In genomic region chr12:17690564-17691281, GRCm38 (mm10) we compare ENCODE assay signal across 8 mouse cellular contexts. TPM values are rescaled to one million over a fixed set of nuclear protein-coding genes. Genes with fewer than 3 reads are reported as not detected.
DNase-seq lines count a peak whose midpoint lies in the region; ATAC-seq and TF ChIP-seq lines count a peak whose summit lies in the region.

Hpcal1 (plus strand) TSS chr12:17690856.

- peak; percentile 73 for DNase-seq in CH12.LX (ENCODE audit: extremely low read depth)
- peak; percentile 80 for DNase-seq in c-Kit-positive CD71-positive TER-119-positive erythroid progenitor cells, embryonic 14.5 days (ENCODE audit: low spot score)
- peak; percentile 97 to 100 for DNase-seq in kidney, postnatal 36 days
- peak; percentile 63 to 73 (median 67) for DNase-seq in liver, embryonic 14.5 days (ENCODE audit: low read depth in 3 of 3, low spot score in 3 of 3)
- DNase-seq in neural tube, embryonic 10.5 days (ENCODE audit: extremely low spot score, low spot score), result peak; percentile 98

- no peaks in the 10 kb centered on the region for H3K79me2 ChIP-seq in CH12.LX (replicated peaks; ENCODE audit: control insufficient read depth, extremely low read depth, insufficient read depth, poor library complexity, severe bottlenecking)

- peaks cover 12 to 27% of the 10 kb centered on the region in 2 experiments for H3K4me1 ChIP-seq in CH12.LX (ENCODE audit: control insufficient read depth in 1 of 2, insufficient read depth in 2 of 2)
- peaks cover 40% of the 10 kb centered on the region for H3K4me1 ChIP-seq in forebrain, embryonic 12.5 days
- peaks cover 11% of the 10 kb centered on the region for H3K4me1 ChIP-seq in heart, embryonic 16.5 days (ENCODE audit: control insufficient read depth, insufficient read depth, low read length)
- H3K4me1 ChIP-seq in liver, embryonic 14.5 days (replicated peaks; ENCODE audit: control insufficient read depth in 2 of 2, insufficient read depth in 2 of 2, low read length in 1 of 2), result peaks cover 0 to 10% of the 10 kb centered on the region in 2 experiments; a peak in 2 of 4 replicates
- H3K4me1 ChIP-seq in stomach, embryonic 15.5 days, result peaks cover 20% of the 10 kb centered on the region; the same call in 1 of the 2 replicates

- TF ChIP-seq EP300 in CH12.LX (IDR thresholded peaks at IDR 0.05; ENCODE audit: low read length), result no peak
- no peak for TF ChIP-seq EP300 in liver, embryonic 14.5 days (IDR thresholded peaks at IDR 0.05; ENCODE audit: low read depth)

- peak within 1 kb of the TSS; percentile 86 for H3K4me2 ChIP-seq in CH12.LX (ENCODE audit: insufficient read depth, low read depth, poor library complexity, severe bottlenecking)
- peak within 1 kb of the TSS; percentile 95 for H3K4me2 ChIP-seq in forebrain, embryonic 12.5 days
- H3K4me2 ChIP-seq in heart, embryonic 16.5 days (ENCODE audit: low read depth, low read length), result peak within 1 kb of the TSS; percentile 88
- peak within 1 kb of the TSS; percentile 89 for H3K4me2 ChIP-seq in liver, embryonic 14.5 days (ENCODE audit: low read depth)
- peak within 1 kb of the TSS; percentile 93 for H3K4me2 ChIP-seq in stomach, embryonic 15.5 days

- dilution Hi-C loops in CH12.LX (cut with MboI; ENCODE audit: extremely low pct_ligation_motif_present, extremely low pct_unique_long_range_greater_than_20kb, low sequenced_read_pairs), result no loop called here

- peak; percentile 93 for ATAC-seq in forebrain, embryonic 12.5 days (ENCODE audit: low FRiP score)
- ATAC-seq in heart, embryonic 16.5 days (replicated peaks; ENCODE audit: extremely low read depth, insufficient read depth, low FRiP score), result peak; percentile 91
- peak; percentile 88 for ATAC-seq in liver, embryonic 14.5 days (ENCODE audit: insufficient read depth)
- ATAC-seq in stomach, embryonic 15.5 days (ENCODE audit: insufficient read depth, low FRiP score, low read depth), result peak; percentile 86

- no peaks in the 10 kb centered on the region for H3K9me3 ChIP-seq in CH12.LX (replicated peaks; ENCODE audit: low read length)
- no peaks in the 10 kb centered on the region for H3K9me3 ChIP-seq in forebrain, embryonic 12.5 days
- no peaks in the 10 kb centered on the region for H3K9me3 ChIP-seq in heart, embryonic 16.5 days (replicated peaks; ENCODE audit: control insufficient read depth, low read length)
- no peaks in the 10 kb centered on the region for H3K9me3 ChIP-seq in liver, embryonic 14.5 days (ENCODE audit: control insufficient read depth, low read length)
- H3K9me3 ChIP-seq in stomach, embryonic 15.5 days, result no peaks in the 10 kb centered on the region

- peak within 1 kb of the TSS; percentile 34; the same call in 1 of the 2 replicates for H3K9ac ChIP-seq in CH12.LX (ENCODE audit: insufficient read depth, low read depth)
- peak within 1 kb of the TSS; percentile 88 for H3K9ac ChIP-seq in forebrain, embryonic 12.5 days
- H3K9ac ChIP-seq in heart, embryonic 16.5 days (ENCODE audit: low read length), result peak within 1 kb of the TSS; percentile 83
- peak within 1 kb of the TSS; percentile 41 for H3K9ac ChIP-seq in liver, embryonic 14.5 days (replicated peaks)
- peak within 1 kb of the TSS; percentile 68 for H3K9ac ChIP-seq in stomach, embryonic 15.5 days

- TF ChIP-seq POLR2A in CH12.LX (IDR thresholded peaks at IDR 0.05; ENCODE audit: low read depth, low read length), result peak; percentile 14; the same call in 1 of the 2 replicates

- H3K27me3 ChIP-seq in CH12.LX (replicated peaks), result peaks cover 4% of the 10 kb centered on the region
- H3K27me3 ChIP-seq in forebrain, embryonic 12.5 days, result 0 out of 2 replicates have a peak, but pooled peaks cover 5% of the 10 kb centered on the region
- H3K27me3 ChIP-seq in heart, embryonic 16.5 days (ENCODE audit: control insufficient read depth, insufficient read depth, low read length), result no peaks in the 10 kb centered on the region
- peaks cover 14% of the 10 kb centered on the region for H3K27me3 ChIP-seq in liver, embryonic 14.5 days (ENCODE audit: control insufficient read depth, insufficient read depth, low read length)
- H3K27me3 ChIP-seq in stomach, embryonic 15.5 days (replicated peaks), result no peaks in the 10 kb centered on the region

- no peaks in the 10 kb centered on the region for H3K36me3 ChIP-seq in CH12.LX (replicated peaks in 1 of 2; ENCODE audit: control insufficient read depth in 1 of 2, insufficient read depth in 1 of 2, low read length in 1 of 2)
- no peaks in the 10 kb centered on the region for H3K36me3 ChIP-seq in forebrain, embryonic 12.5 days (replicated peaks)
- H3K36me3 ChIP-seq in heart, embryonic 16.5 days (ENCODE audit: control insufficient read depth, insufficient read depth), result no peaks in the 10 kb centered on the region
- H3K36me3 ChIP-seq in liver, embryonic 14.5 days (replicated peaks; ENCODE audit: control insufficient read depth, insufficient read depth, low read depth), result no peaks in the 10 kb centered on the region
- no peaks in the 10 kb centered on the region for H3K36me3 ChIP-seq in stomach, embryonic 15.5 days

- WGBS in forebrain, embryonic 12.5 days, result under 1% methylated on average over 72 of the region's 72 CpGs
- WGBS in heart, embryonic 16.5 days, result under 1% methylated on average over 61 of the region's 72 CpGs
- under 1% methylated on average over 64 of the region's 72 CpGs for WGBS in liver, embryonic 14.5 days (ENCODE audit: insufficient replicate concordance)
- under 1% methylated on average over 66 of the region's 72 CpGs for WGBS in stomach, embryonic 15.5 days

- TF ChIP-seq RAD21 in CH12.LX (IDR thresholded peaks at IDR 0.05; ENCODE audit: low read depth, low read length), result no peak

- no peak for TF ChIP-seq CTCF in CH12.LX (conservative IDR thresholded peaks at IDR 0.05 in 1 of 2, IDR thresholded peaks at IDR 0.05 in 1 of 2; ENCODE audit: low read depth in 2 of 2, low read length in 2 of 2)
- TF ChIP-seq CTCF in liver, embryonic 14.5 days (IDR thresholded peaks at IDR 0.05; ENCODE audit: low read depth), result no peak

- peak within 1 kb of the TSS; percentile 63 to 74 (median 72) for H3K4me3 ChIP-seq in CH12.LX (replicated peaks in 1 of 3; ENCODE audit: low read depth in 2 of 3, low read length in 2 of 3, poor library complexity in 1 of 3)
- peak within 1 kb of the TSS; percentile 78 for H3K4me3 ChIP-seq in forebrain, embryonic 12.5 days (replicated peaks)
- peak within 1 kb of the TSS; percentile 78 for H3K4me3 ChIP-seq in heart, embryonic 16.5 days (ENCODE audit: low read length)
- H3K4me3 ChIP-seq in liver, embryonic 14.5 days (ENCODE audit: insufficient read depth in 1 of 2, low read depth in 2 of 2, low read length in 2 of 2), result peak within 1 kb of the TSS; percentile 66 to 89
- H3K4me3 ChIP-seq in stomach, embryonic 15.5 days (replicated peaks), result peak within 1 kb of the TSS; percentile 84

- in situ Hi-C loops in CH12.LX (cut with MboI; ENCODE audit: low pct_ligation_motif_present, low pct_unique_long_range_greater_than_20kb, low sequenced_read_pairs), result no loop called here

- no peak within 1 kb of the TSS for H3K27ac ChIP-seq in CH12.LX (ENCODE audit: insufficient read depth, low read depth)
- peak within 1 kb of the TSS; percentile 61; the same call in 1 of the 2 replicates for H3K27ac ChIP-seq in forebrain, embryonic 12.5 days
- H3K27ac ChIP-seq in heart, embryonic 16.5 days (ENCODE audit: low read length), result peak within 1 kb of the TSS; percentile 59
- H3K27ac ChIP-seq in liver, embryonic 14.5 days, result no peak within 1 kb of the TSS
- peak within 1 kb of the TSS; percentile 81 for H3K27ac ChIP-seq in stomach, embryonic 15.5 days

TF ChIP-seq in CH12.LX, 34 proteins besides CTCF, POLR2A, EP300 and RAD21:
- TF ChIP-seq MXI1 (IDR thresholded peaks at IDR 0.05; ENCODE audit: low read depth, low read length), result peak; percentile 20; the same call in 1 of the 2 replicates
- TF ChIP-seq MYC (IDR thresholded peaks at IDR 0.05; ENCODE audit: low read depth, low read length), result no peak
- no peak for TF ChIP-seq SMC3 (IDR thresholded peaks at IDR 0.05; ENCODE audit: low read depth, low read length)
- TF ChIP-seq PAX5 (IDR thresholded peaks at IDR 0.05; ENCODE audit: low read length), result no peak
- no peak for TF ChIP-seq ZNF384 (IDR thresholded peaks at IDR 0.05; ENCODE audit: low read depth, low read length)
- TF ChIP-seq SIN3A (IDR thresholded peaks at IDR 0.05; ENCODE audit: low read length), result 0 out of 2 replicates have a peak, but pooled peaks have one; percentile 40
- no peak for TF ChIP-seq MEF2A (IDR thresholded peaks at IDR 0.05; ENCODE audit: borderline replicate concordance, low read depth, low read length)
- 0 out of 2 replicates have a peak, but pooled peaks have one; percentile 1 for TF ChIP-seq NRF1 (IDR thresholded peaks at IDR 0.05; ENCODE audit: low read depth, low read length)
- no peak for TF ChIP-seq JUND (conservative IDR thresholded peaks at IDR 0.05; ENCODE audit: low read depth, low read length)
- no peak for TF ChIP-seq IRF4 (IDR thresholded peaks at IDR 0.05; ENCODE audit: low read depth, low read length)
- no peak for TF ChIP-seq HCFC1 (IDR thresholded peaks at IDR 0.05; ENCODE audit: low read depth, low read length)

RNA-seq across cellular contexts. Expression of gene Hpcal1, which starts in this region (rescaled TPM):
- total RNA-seq in CH12.LX (2012; rRNA removed) (2.4 and 4.9 TPM in 2 replicates), CH12.LX (2014; rRNA removed) (2.8 and 4.9 TPM in 2 replicates)
- 5.4 and 5.5 TPM in 2 replicates for polyA plus RNA-seq in CH12.LX (2012; ENCODE audit: insufficient read length, low read depth)
- 36.6 and 41.3 TPM in 2 replicates for polyA plus RNA-seq in forebrain, embryonic 12.5 days (2016; fragmentation: Nextera tagmentation; extraction: Ambion mirVana)
- 32.7 and 33.4 TPM in 2 replicates for polyA plus RNA-seq in heart, embryonic 16.5 days (2015; fragmentation: Nextera tagmentation; extraction: Ambion mirVana)
- polyA plus RNA-seq in liver, embryonic 14.5 days (2012; rRNA removed), result 16.2 and 16.6 TPM in 2 replicates
- 13.6 and 14.7 TPM in 2 replicates for polyA plus RNA-seq in liver, embryonic 14.5 days (2014; fragmentation: Nextera tagmentation; extraction: Ambion mirVana)
- polyA plus RNA-seq in stomach, embryonic 15.5 days (2015; fragmentation: Nextera tagmentation; extraction: Ambion mirVana), result 61.0 and 62.7 TPM in 2 replicates

Comparison
In these comparisons a context has a peak if more than half of its experiments do, and no peak if none do; other contexts are left out.
1. H3K27ac ChIP-seq: peak in forebrain, embryonic 12.5 days (single experiment), heart, embryonic 16.5 days (single experiment) and stomach, embryonic 15.5 days (single experiment); none in CH12.LX (single experiment) and liver, embryonic 14.5 days (single experiment).
2. H3K9ac ChIP-seq: peak in every context shown above with its lines; median percentile 88 in forebrain, embryonic 12.5 days; 83 in heart, embryonic 16.5 days; 68 in stomach, embryonic 15.5 days; 41 in liver, embryonic 14.5 days; 34 in CH12.LX.
3. Peak in every context shown above with its lines, with median percentiles within 50 percentile points of each other: DNase-seq, H3K4me2 ChIP-seq, H3K4me3 ChIP-seq and ATAC-seq.